Mouse (Mus musculus): ENCODE measurements around the gene Mvb12a. TPM values are rescaled to one million over a fixed set of nuclear protein-coding genes. Genes with fewer than 3 reads are reported as not detected.
A peak's percentile ranks its signal among the peaks of the same experiment; 100 is the strongest.

The Mvb12a gene
- total RNA-seq, 2 experiments from 2014 or later, result 21.5 to 27.7 TPM

DNA sequence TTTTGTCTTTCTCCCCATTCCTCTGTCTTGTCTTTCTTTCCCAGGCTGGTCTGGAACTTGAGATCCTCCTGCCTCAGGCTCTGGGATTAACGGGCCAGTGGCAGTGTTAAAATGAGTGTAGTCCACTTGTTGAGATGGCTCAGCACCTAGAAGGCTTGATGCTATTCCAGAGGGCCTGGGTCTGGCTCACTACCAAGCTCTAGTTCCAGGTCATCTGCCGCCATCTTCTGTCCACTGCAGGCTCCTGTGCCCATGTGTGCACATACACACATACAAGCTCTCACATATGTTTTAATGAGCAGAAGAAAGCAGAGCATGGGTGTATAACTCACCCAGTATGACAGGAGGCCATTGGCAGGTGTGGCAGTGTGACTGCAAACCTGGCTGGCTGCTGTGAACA lies 29.4 kb downstream of the Mvb12a start:
- no peak; the same call in 1 of the 2 replicates for TF ChIP-seq CTCF (IDR thresholded peaks at IDR 0.05)
- H3K4me3 ChIP-seq, result no peak overlapping the region; the same call in 1 of the 2 replicates
- intact Hi-C loops (cut with DNase I), result no loop called here
- H3K27ac ChIP-seq, result peak overlapping the region; percentile 55
- DNase-seq, result no peak

DNA sequence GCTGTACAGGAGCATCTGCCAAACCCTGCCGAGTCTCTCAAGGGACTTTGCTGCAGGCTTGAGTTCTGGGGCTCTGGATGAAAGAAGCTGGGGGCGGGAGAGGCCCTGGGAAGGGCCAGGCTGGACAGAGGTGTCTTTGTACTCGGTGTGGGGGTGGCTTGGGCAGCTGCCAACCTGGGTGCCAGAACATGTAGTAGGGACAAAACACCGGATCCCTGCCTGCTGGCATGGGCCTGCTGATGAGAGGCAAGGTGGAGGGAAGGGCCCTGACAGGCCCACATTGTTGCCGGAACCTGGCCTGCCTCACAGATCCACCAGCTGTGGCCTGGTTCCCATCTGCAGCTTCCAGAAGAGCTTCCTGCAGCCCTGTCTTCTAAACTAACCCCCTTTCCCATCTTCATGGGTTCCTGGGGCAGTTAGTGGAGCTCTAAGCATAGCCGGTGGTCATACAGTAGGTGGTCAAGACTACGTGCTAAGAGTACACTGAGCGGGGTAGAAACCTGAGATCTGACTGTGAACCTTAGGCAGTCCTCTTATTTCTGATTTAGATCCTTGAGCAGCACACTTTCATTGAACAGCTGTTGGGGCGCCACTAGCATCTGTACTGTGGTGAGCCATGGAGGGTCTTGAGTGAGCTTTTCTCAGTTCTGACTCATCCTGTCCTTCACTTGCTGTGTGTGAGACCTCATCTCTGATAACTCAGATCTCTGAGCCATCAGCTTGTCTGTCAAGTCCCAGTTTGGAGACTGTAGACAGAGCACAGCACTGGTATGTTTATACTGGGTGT lies 30.3 kb downstream of the Mvb12a start:
- TF ChIP-seq CTCF (IDR thresholded peaks at IDR 0.05), result no peak
- H3K27ac ChIP-seq, result peak overlapping the region; percentile 55
- peak overlapping the region; percentile 19 for H3K4me3 ChIP-seq
- peak; percentile 67 for DNase-seq
- intact Hi-C loops (cut with DNase I), result no loop called here

DNA sequence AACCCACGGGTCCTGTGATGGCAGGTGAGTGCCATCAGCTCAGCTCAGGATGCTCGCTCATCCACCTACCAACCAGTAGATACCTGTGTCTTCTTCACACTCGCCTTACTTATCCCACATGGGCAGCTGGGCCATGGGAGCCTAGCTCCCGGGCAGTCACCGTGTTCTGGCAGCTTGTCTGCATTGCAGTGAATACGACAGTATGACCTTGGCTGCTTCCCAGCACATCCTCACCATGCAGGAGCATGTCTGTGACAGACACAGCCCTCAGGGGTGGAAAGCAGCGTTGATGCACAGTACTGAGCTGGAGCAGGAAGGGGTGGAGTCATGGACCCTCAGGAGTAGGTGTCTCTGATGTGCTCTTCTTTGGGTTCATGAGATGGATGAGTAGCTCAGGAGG lies 31.7 kb downstream of the Mvb12a start:
- TF ChIP-seq CTCF (IDR thresholded peaks at IDR 0.05), result no peak
- Histone ChIP-seq H3K4me3 (no peak overlapping the region), H3K27ac (peak overlapping the region; percentile 63; the same call in 1 of the 2 replicates)
- intact Hi-C loops (cut with DNase I), result no loop called here
- DNase-seq, result no peak

- Histone ChIP-seq H3K4me3 (no peak overlapping the region), H3K27ac (peak overlapping the region; percentile 63)
- DNase-seq, result no peak
- intact Hi-C loops (cut with DNase I), result no loop called here
- TF ChIP-seq CTCF (IDR thresholded peaks at IDR 0.05), result no peak
These were observed 32.3 kb downstream of the Mvb12a start for GRCm38 (mm10) chr8:71575020-71575419.

DNA sequence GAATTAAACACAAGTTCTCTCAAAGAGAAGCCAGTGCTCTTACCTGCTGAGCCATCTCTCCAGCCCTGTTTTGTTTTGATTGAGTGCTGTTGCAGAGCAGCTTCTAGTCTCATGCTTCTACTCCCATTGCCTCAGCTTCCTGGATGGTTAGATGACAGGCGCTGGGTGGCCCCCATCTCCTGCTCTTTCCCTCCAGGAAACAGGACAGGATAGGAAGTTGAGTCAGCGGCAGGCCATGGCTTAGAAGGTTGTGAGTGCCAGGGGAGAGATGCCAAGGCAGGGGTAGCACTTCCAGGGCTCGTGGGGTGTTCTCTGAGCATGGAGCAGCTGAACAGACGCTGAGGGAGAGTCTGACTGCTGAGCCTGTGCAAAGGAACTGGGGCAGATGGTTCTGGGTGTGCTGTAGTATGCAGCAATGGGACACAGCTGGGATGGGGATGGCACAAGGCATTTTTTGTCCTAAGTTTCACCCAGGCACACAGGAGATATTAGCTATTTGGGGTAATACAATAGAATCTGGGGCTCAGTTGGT lies 35.2 kb downstream of the Mvb12a start:
- no peak for DNase-seq
- TF ChIP-seq CTCF (IDR thresholded peaks at IDR 0.05), result no peak
- Histone ChIP-seq H3K27ac (no peak overlapping the region), H3K4me3 (no peak overlapping the region)
- intact Hi-C loops (cut with DNase I), result no loop called here

- DNase-seq, result no peak
- H3K4me3 ChIP-seq, result peak overlapping the region; percentile 13; the same call in 1 of the 2 replicates
- peak overlapping the region; percentile 73 for H3K27ac ChIP-seq
- intact Hi-C loops (cut with DNase I), result no loop called here
- no peak for TF ChIP-seq CTCF (IDR thresholded peaks at IDR 0.05)
These were observed 36.3 kb downstream of the Mvb12a start for GRCm38 (mm10) chr8:71579009-71579408.

GRCm38 (mm10) chr8:71579476-71579875 lies 36.8 kb downstream of the Mvb12a start:
- intact Hi-C loops (cut with DNase I), result no loop called here
- H3K4me3 ChIP-seq, result peak overlapping the region; percentile 13; the same call in 1 of the 2 replicates
- peak; percentile 90 for DNase-seq
- H3K27ac ChIP-seq, result peak overlapping the region; percentile 73
- TF ChIP-seq CTCF (IDR thresholded peaks at IDR 0.05), result no peak

- DNase-seq, result no peak
- peak overlapping the region; percentile 73; the same call in 1 of the 2 replicates for H3K27ac ChIP-seq
- H3K4me3 ChIP-seq, result no peak overlapping the region
- TF ChIP-seq CTCF (IDR thresholded peaks at IDR 0.05), result no peak
- intact Hi-C loops (cut with DNase I), result no loop called here
These were observed 37.5 kb downstream of the Mvb12a start for GRCm38 (mm10) chr8:71580201-71580600.

DNA sequence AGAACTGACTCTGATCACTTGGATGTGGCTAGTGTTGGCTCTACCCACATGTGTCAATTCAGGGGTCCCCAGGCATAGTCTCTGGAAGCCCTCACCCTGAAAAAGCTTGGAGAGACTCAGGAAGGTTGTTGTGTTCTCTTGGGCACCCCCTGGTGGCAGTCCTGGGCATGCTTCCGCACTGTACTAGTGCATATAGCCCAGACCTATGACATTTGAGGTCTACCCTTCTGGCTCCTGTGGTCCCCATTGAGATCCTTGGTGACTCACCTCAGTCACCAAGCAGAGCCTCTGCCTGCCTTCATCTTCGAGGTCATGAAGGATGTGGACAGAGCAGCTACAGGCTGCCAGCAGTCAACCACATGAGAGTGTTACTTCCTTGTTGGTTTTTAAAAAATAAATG lies 44.2 kb downstream of the Mvb12a start:
- DNase-seq, result peak; percentile 56

DNA sequence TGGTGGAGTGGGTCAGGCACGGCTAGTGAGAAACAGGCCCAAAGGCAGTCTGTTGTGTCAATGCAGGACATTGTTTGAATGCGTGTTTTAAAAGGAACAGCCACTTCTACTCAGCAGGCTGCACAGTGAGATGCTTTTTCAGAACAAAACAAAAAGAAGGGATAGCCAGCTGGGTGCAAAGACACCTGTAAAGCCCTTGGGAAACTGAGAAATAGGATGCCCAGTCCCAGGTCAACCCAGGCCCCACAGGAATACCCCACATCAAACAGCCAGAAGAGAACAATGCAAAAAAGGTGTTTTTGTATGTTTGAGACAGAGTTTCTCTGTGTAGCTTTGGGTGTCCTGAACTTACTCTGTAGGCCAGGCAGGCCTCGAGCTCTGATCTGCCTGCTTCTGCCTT lies 46.0 kb downstream of the Mvb12a start:
- no peak for DNase-seq
- intact Hi-C loops (cut with DNase I), result no loop called here
- H3K4me3 ChIP-seq, result no peak overlapping the region
- TF ChIP-seq CTCF (IDR thresholded peaks at IDR 0.05), result no peak
- H3K27ac ChIP-seq, result no peak overlapping the region

More for the DNA sequence above, 44.2 kb downstream of the Mvb12a start:
- Histone ChIP-seq H3K27ac (no peak overlapping the region), H3K4me3 (no peak overlapping the region)
- intact Hi-C loops (cut with DNase I), result no loop called here
- TF ChIP-seq CTCF (IDR thresholded peaks at IDR 0.05), result peak; percentile 67

GRCm38 (mm10) chr8:71591017-71591416 lies 48.3 kb downstream of the Mvb12a start:
- TF ChIP-seq CTCF (IDR thresholded peaks at IDR 0.05), result no peak
- intact Hi-C loops (cut with DNase I), result no loop called here
- Histone ChIP-seq H3K27ac (peak overlapping the region; percentile 98), H3K4me3 (peak overlapping the region; percentile 76)
- no peak for DNase-seq

GRCm38 (mm10) chr8:71591471-71592373 lies 49.0 kb downstream of the Mvb12a start, which contains the start of gene Pgls:
Gene Pgls (plus strand): TSS chr8:71592176.
- intact Hi-C loops (cut with DNase I), result loop anchor here (2.0 kb wide), 1 partner anchor 37 kb away; no protein-coding TSS in a partner anchor

More at GRCm38 (mm10) chr8:71591471-71592373, 49.0 kb downstream of the Mvb12a start, which contains the start of gene Pgls:
- TF ChIP-seq CTCF (IDR thresholded peaks at IDR 0.05), result no peak
- peak within 1 kb of the TSS; percentile 76 for H3K4me3 ChIP-seq
- DNase-seq, result peak; percentile 98
- H3K27ac ChIP-seq, result peak within 1 kb of the TSS; percentile 98
